Mouse (Mus musculus): Measurements from ENCODE around the gene St8sia2. TPM values are rescaled to one million over a fixed set of nuclear protein-coding genes. Genes with fewer than 3 reads are reported as not detected.
A peak's percentile ranks its signal among the peaks of the same experiment; 100 is the strongest.

St8sia2 gene
- polyA plus RNA-seq, 1 experiment from 2014 or later, result 5.7 TPM

- Histone ChIP-seq H3K27ac (ENCODE audit: low read length) (no peak overlapping the region), H3K4me3 (replicated peaks; ENCODE audit: low read length) (no peak overlapping the region), H3K4me2 (ENCODE audit: low read depth, low read length) (no peak overlapping the region), H3K36me3 (ENCODE audit: control insufficient read depth, insufficient read depth, low read length) (no peaks in the 10 kb centered on the region), H3K27me3 (ENCODE audit: control insufficient read depth, insufficient read depth, low read length) (no peaks in the 10 kb centered on the region), H3K4me1 (ENCODE audit: control insufficient read depth, insufficient read depth, low read length) (no peaks in the 10 kb centered on the region), H3K9ac (ENCODE audit: low read length) (no peak overlapping the region), H3K9me3 (replicated peaks; ENCODE audit: control insufficient read depth, low read length) (no peaks in the 10 kb centered on the region)
- WGBS, result 68% methylated on average over 3 of the region's 3 CpGs
- ATAC-seq (ENCODE audit: insufficient read depth, low FRiP score), result no peak
These were observed 10.7 kb upstream of the St8sia2 start for GRCm38 (mm10) chr7:74024171-74024570.

- H3K4me2 ChIP-seq (ENCODE audit: low read depth, low read length), result no peak overlapping the region
- no peak for ATAC-seq (ENCODE audit: insufficient read depth, low FRiP score)
- H3K9me3 ChIP-seq (replicated peaks; ENCODE audit: control insufficient read depth, low read length), result no peaks in the 10 kb centered on the region
- H3K27ac ChIP-seq (ENCODE audit: low read length), result no peak overlapping the region
- no peaks in the 10 kb centered on the region for H3K27me3 ChIP-seq (ENCODE audit: control insufficient read depth, insufficient read depth, low read length)
- H3K4me3 ChIP-seq (replicated peaks; ENCODE audit: low read length), result no peak overlapping the region
- no peaks in the 10 kb centered on the region for H3K36me3 ChIP-seq (ENCODE audit: control insufficient read depth, insufficient read depth, low read length)
- H3K4me1 ChIP-seq (ENCODE audit: control insufficient read depth, insufficient read depth, low read length), result no peaks in the 10 kb centered on the region
- 33% methylated on average over 2 of the region's 2 CpGs for WGBS
- H3K9ac ChIP-seq (ENCODE audit: low read length), result no peak overlapping the region
These were observed 9.1 kb upstream of the St8sia2 start for GRCm38 (mm10) chr7:74022571-74022970.

- H3K4me2 ChIP-seq (ENCODE audit: low read depth, low read length), result no peak overlapping the region
- no peaks in the 10 kb centered on the region for H3K36me3 ChIP-seq (ENCODE audit: control insufficient read depth, insufficient read depth, low read length)
- no peak for ATAC-seq (ENCODE audit: insufficient read depth, low FRiP score)
- no peak overlapping the region for H3K27ac ChIP-seq (ENCODE audit: low read length)
- H3K9me3 ChIP-seq (replicated peaks; ENCODE audit: control insufficient read depth, low read length), result no peaks in the 10 kb centered on the region
- no peak overlapping the region for H3K4me3 ChIP-seq (replicated peaks; ENCODE audit: low read length)
- no peaks in the 10 kb centered on the region for H3K27me3 ChIP-seq (ENCODE audit: control insufficient read depth, insufficient read depth, low read length)
- no peaks in the 10 kb centered on the region for H3K4me1 ChIP-seq (ENCODE audit: control insufficient read depth, insufficient read depth, low read length)
- no peak overlapping the region for H3K9ac ChIP-seq (ENCODE audit: low read length)
- 79% methylated on average over 6 of the region's 6 CpGs for WGBS
These were observed 8.3 kb upstream of the St8sia2 start for GRCm38 (mm10) chr7:74021771-74022170.

DNA sequence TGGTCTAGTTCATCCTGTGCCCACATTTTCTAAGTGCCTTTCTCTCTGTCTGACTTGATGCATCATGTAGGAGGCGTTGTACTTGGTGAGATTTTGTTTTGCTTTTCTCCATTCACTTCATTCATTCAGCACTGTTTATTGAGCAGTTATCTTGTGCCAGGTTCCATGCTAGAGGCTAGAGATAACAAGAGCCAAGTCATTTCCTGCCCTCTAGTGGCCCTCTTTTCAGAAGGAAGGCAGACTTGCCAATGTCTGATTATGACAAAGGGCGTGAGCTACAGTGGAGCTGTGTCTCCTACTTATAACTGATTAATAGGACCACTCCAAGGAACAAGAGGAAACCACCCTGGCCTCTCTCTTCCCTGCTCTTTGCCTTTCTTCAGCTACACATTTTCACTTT, 3.1 kb upstream of the St8sia2 start:
- H3K27me3 ChIP-seq (ENCODE audit: control insufficient read depth, insufficient read depth, low read length), result peaks cover 3% of the 10 kb centered on the region; the same call in 1 of the 2 replicates
- H3K4me2 ChIP-seq (ENCODE audit: low read depth, low read length), result no peak overlapping the region
- ATAC-seq (ENCODE audit: insufficient read depth, low FRiP score), result no peak
- 77% methylated on average over 2 of the region's 2 CpGs for WGBS
- H3K4me3 ChIP-seq (replicated peaks; ENCODE audit: low read length), result no peak overlapping the region
- no peaks in the 10 kb centered on the region for H3K4me1 ChIP-seq (ENCODE audit: control insufficient read depth, insufficient read depth, low read length)
- H3K9ac ChIP-seq (ENCODE audit: low read length), result no peak overlapping the region
- H3K9me3 ChIP-seq (replicated peaks; ENCODE audit: control insufficient read depth, low read length), result no peaks in the 10 kb centered on the region
- H3K27ac ChIP-seq (ENCODE audit: low read length), result no peak overlapping the region
- no peaks in the 10 kb centered on the region for H3K36me3 ChIP-seq (ENCODE audit: control insufficient read depth, insufficient read depth, low read length)

DNA sequence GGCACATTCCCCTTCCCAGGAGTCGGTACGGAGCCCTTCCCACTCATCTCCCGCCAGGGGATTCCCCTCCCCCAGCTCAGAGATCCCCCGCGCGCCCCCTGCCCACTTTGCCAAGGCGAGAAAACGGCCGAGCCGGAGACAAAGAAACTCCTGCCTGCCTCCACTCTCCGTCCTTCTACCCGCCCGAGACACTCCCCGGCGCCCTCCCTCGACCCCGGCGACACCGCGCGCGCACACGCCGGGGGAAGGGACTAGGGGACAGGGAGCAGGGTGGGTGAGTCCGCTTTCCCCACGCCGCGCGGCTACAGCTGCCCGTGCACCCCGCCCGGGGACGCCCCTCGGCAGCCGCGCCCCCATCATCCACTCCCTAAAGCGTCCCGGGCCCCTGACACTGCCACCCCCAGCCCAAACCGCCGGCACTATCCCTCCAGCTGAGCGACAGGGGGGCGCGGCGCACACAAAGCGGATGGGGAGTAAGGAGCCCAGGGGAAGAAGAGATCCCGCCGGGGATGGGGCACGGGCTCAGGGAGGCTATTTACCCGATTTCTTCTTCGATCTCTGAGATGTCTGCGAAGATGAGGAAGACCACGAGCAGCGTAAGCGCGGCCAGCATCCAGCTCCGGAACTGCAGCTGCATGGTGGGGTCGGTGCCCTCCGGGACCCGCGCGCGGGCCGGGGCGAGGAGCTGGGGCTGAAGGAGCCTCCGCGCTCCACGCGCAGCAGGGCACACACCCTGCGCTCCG, 461 bp downstream of the St8sia2 start:
- H3K36me3 ChIP-seq (ENCODE audit: control insufficient read depth, insufficient read depth, low read length), result no peaks in the 10 kb centered on the region
- no peaks in the 10 kb centered on the region for H3K4me1 ChIP-seq (ENCODE audit: control insufficient read depth, insufficient read depth, low read length)
- peak overlapping the region; percentile 96 for H3K4me2 ChIP-seq (ENCODE audit: low read depth, low read length)
- H3K9me3 ChIP-seq (replicated peaks; ENCODE audit: control insufficient read depth, low read length), result no peaks in the 10 kb centered on the region
- under 1% methylated on average over 70 of the region's 70 CpGs for WGBS
- peak overlapping the region; percentile 74 for H3K27ac ChIP-seq (ENCODE audit: low read length)
- peak overlapping the region; percentile 77 for H3K4me3 ChIP-seq (replicated peaks; ENCODE audit: low read length)
- peaks cover 3% of the 10 kb centered on the region; the same call in 1 of the 2 replicates for H3K27me3 ChIP-seq (ENCODE audit: control insufficient read depth, insufficient read depth, low read length)
- peak overlapping the region; percentile 81 for H3K9ac ChIP-seq (ENCODE audit: low read length)
- peak; percentile 48; the same call in 1 of the 2 replicates for ATAC-seq (ENCODE audit: insufficient read depth, low FRiP score)

DNA sequence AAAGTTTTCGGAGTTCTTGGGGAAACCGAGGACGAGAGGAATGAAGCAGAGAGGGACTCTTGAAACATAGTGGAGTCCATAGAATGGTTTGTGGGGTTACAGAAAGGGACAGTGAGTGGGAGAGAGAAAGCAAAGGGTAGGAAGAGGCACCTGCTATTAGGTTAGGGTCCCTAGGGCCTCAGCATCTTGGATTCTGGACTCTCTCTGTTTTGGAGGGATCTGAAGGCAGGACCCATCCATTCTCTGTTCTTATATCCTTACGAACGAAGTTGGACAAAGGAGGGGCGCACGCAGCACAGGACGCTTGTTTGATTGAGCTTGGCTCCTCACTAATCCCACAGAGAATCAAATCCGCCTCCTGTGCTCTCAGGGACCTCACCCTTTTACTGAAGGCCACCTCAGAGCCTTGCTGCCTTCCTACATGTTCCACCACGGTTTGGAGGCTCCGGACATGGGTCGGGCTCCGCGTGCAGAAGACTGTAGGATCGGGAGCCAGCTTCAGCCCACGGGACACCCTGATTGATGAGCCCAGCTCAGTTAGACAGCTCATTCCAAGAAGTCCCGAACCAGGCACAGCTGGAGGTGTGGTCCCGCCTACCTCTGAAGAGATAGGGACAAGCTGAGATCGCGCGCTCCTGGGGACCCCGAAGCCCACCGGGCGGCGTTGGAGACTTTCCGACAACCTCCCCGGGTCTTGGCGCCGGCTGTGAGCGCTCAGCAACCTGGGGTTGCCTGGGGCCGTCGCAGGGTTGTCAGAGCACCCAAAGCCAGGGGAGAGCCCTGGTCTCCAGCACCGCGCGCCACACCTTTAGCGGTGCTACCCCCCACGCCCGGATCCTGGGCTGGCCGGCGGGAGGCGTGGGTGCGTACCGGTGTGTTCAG, 1.3 kb downstream of the St8sia2 start:
- Histone ChIP-seq H3K9ac (ENCODE audit: low read length) (peak overlapping the region; percentile 81), H3K27ac (ENCODE audit: low read length) (no peak overlapping the region), H3K4me1 (ENCODE audit: control insufficient read depth, insufficient read depth, low read length) (no peaks in the 10 kb centered on the region), H3K36me3 (ENCODE audit: control insufficient read depth, insufficient read depth, low read length) (no peaks in the 10 kb centered on the region), H3K27me3 (ENCODE audit: control insufficient read depth, insufficient read depth, low read length) (peaks cover 3% of the 10 kb centered on the region; the same call in 1 of the 2 replicates), H3K9me3 (replicated peaks; ENCODE audit: control insufficient read depth, low read length) (no peaks in the 10 kb centered on the region), H3K4me3 (replicated peaks; ENCODE audit: low read length) (peak overlapping the region; percentile 77), H3K4me2 (ENCODE audit: low read depth, low read length) (peak overlapping the region; percentile 96)
- no peak; the same call in 1 of the 2 replicates for ATAC-seq (ENCODE audit: insufficient read depth, low FRiP score)
- WGBS, result 4% methylated on average over 43 of the region's 43 CpGs

DNA sequence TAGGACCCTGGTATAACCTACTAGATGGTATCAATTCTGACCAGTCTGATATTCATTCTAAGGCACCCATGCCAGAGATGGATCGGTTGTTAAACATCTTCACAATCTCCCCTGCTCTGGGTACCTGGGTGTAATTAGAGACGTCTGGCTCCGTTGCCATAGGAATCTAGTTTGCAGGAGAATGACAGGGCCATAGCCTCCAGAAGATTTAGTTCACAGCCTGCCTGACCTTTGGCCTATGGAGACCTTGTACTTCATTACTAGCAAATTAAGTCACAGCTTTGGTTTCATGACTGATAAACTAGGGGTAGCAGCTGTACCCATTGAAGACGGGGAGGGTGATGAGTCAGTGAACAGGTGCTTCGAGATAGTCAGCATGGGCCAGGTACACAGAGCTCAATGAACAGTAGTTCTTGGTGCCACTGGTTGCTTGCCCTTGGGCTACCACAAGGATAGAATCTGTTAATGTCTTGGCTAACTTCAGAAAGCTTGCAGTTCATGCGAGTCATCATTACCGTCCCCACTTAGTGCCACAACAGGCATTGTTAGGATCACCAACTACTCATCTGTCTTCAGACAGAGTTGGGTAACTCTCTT, 4.4 kb downstream of the St8sia2 start:
- WGBS, result 61% methylated on average over 7 of the region's 7 CpGs
- ATAC-seq (ENCODE audit: insufficient read depth, low FRiP score), result no peak

GRCm38 (mm10) chr7:74006775-74007371, 6.6 kb downstream of the St8sia2 start:
- no peaks in the 10 kb centered on the region for H3K4me1 ChIP-seq (ENCODE audit: control insufficient read depth, insufficient read depth, low read length)
- H3K36me3 ChIP-seq (ENCODE audit: control insufficient read depth, insufficient read depth, low read length), result no peaks in the 10 kb centered on the region
- H3K9me3 ChIP-seq (replicated peaks; ENCODE audit: control insufficient read depth, low read length), result no peaks in the 10 kb centered on the region
- H3K9ac ChIP-seq (ENCODE audit: low read length), result 0 out of 2 replicates have a peak overlapping the region, but pooled peaks have one; percentile 6
- no peak for ATAC-seq (ENCODE audit: insufficient read depth, low FRiP score)
- no peaks in the 10 kb centered on the region; the same call in 1 of the 2 replicates for H3K27me3 ChIP-seq (ENCODE audit: control insufficient read depth, insufficient read depth, low read length)
- no peak overlapping the region for H3K27ac ChIP-seq (ENCODE audit: low read length)
- 46% methylated on average over 9 of the region's 9 CpGs for WGBS
- H3K4me2 ChIP-seq (ENCODE audit: low read depth, low read length), result no peak overlapping the region
- no peak overlapping the region for H3K4me3 ChIP-seq (replicated peaks; ENCODE audit: low read length)

More for the DNA sequence above, 4.4 kb downstream of the St8sia2 start:
- Histone ChIP-seq H3K27me3 (ENCODE audit: control insufficient read depth, insufficient read depth, low read length) (no peaks in the 10 kb centered on the region; the same call in 1 of the 2 replicates), H3K4me1 (ENCODE audit: control insufficient read depth, insufficient read depth, low read length) (no peaks in the 10 kb centered on the region), H3K36me3 (ENCODE audit: control insufficient read depth, insufficient read depth, low read length) (no peaks in the 10 kb centered on the region), H3K9me3 (replicated peaks; ENCODE audit: control insufficient read depth, low read length) (no peaks in the 10 kb centered on the region), H3K27ac (ENCODE audit: low read length) (no peak overlapping the region), H3K4me3 (replicated peaks; ENCODE audit: low read length) (no peak overlapping the region), H3K4me2 (ENCODE audit: low read depth, low read length) (no peak overlapping the region), H3K9ac (ENCODE audit: low read length) (no peak overlapping the region)
